Comparison of ENCODE assay signal across 8 mouse cellular contexts in genomic region chr8:105306146-105306691, GRCm38 (mm10). TPM values are rescaled to one million over a fixed set of nuclear protein-coding genes. Genes with fewer than 3 reads are reported as not detected.
DNase-seq lines count a peak whose midpoint lies in the region; ATAC-seq and TF ChIP-seq lines count a peak whose summit lies in the region.

No protein-coding gene starts in this region.

- no peak for TF ChIP-seq CTCF in liver, adult 2 months (IDR thresholded peaks at IDR 0.05; ENCODE audit: low read depth, low read length)

- peaks cover 16% of the 10 kb centered on the region for H3K36me3 ChIP-seq in liver, adult 2 months (ENCODE audit: control insufficient read depth, insufficient read depth, low read length)
- peaks cover 70% of the 10 kb centered on the region for H3K36me3 ChIP-seq in embryonic facial prominence, embryonic 14.5 days (ENCODE audit: control insufficient read depth, insufficient read depth, low read length)
- peaks cover 49% of the 10 kb centered on the region for H3K36me3 ChIP-seq in intestine, embryonic 14.5 days (ENCODE audit: control insufficient read depth, insufficient read depth, low read length)
- H3K36me3 ChIP-seq in neural tube, embryonic 13.5 days = peaks cover 83% of the 10 kb centered on the region

- peak overlapping the region; percentile 85; the same call in 1 of the 2 replicates for H3K4me3 ChIP-seq in liver, adult 2 months (ENCODE audit: insufficient read depth, low read depth, low read length)
- peak overlapping the region; percentile 41 for H3K4me3 ChIP-seq in embryonic facial prominence, embryonic 14.5 days (ENCODE audit: low read depth, low read length)
- peak overlapping the region; percentile 40 for H3K4me3 ChIP-seq in intestine, embryonic 14.5 days (ENCODE audit: low read depth, low read length)
- H3K4me3 ChIP-seq in neural tube, embryonic 13.5 days = peak overlapping the region; percentile 17; the same call in 1 of the 2 replicates

- H3K9ac ChIP-seq in liver, adult 2 months (ENCODE audit: low read depth, low read length) = peak overlapping the region; percentile 88
- H3K9ac ChIP-seq in embryonic facial prominence, embryonic 14.5 days (ENCODE audit: low read depth, low read length) = peak overlapping the region; percentile 61
- peak overlapping the region; percentile 53; the same call in 1 of the 2 replicates for H3K9ac ChIP-seq in intestine, embryonic 14.5 days (ENCODE audit: low read length)
- peak overlapping the region; percentile 54 for H3K9ac ChIP-seq in neural tube, embryonic 13.5 days

- H3K27me3 ChIP-seq in liver, adult 2 months (ENCODE audit: control insufficient read depth, insufficient read depth, low read length) = no peaks in the 10 kb centered on the region
- H3K27me3 ChIP-seq in embryonic facial prominence, embryonic 14.5 days (replicated peaks; ENCODE audit: control insufficient read depth, insufficient read depth, low read length) = no peaks in the 10 kb centered on the region
- H3K27me3 ChIP-seq in intestine, embryonic 14.5 days (replicated peaks; ENCODE audit: control insufficient read depth, insufficient read depth, low read length) = no peaks in the 10 kb centered on the region
- H3K27me3 ChIP-seq in neural tube, embryonic 13.5 days = no peaks in the 10 kb centered on the region

- H3K9me3 ChIP-seq in embryonic facial prominence, embryonic 14.5 days (ENCODE audit: control insufficient read depth, low read length) = no peaks in the 10 kb centered on the region
- H3K9me3 ChIP-seq in intestine, embryonic 14.5 days (ENCODE audit: control insufficient read depth, low read length) = no peaks in the 10 kb centered on the region
- no peaks in the 10 kb centered on the region for H3K9me3 ChIP-seq in neural tube, embryonic 13.5 days

- no peak for DNase-seq in liver, adult 2 months (ENCODE audit: extremely low read depth, low read depth, low spot score)
- no peak for DNase-seq in liver
- DNase-seq in embryonic facial prominence, embryonic 14.5 days (ENCODE audit: low spot score) = no peak
- DNase-seq in intestine, embryonic 14.5 days (ENCODE audit: low spot score) = no peak
- no peak for DNase-seq in right cerebral cortex, postnatal 36 days (ENCODE audit: low spot score in 2 of 2)
- DNase-seq in yolk sac, embryonic 10.5 days (ENCODE audit: low spot score) = no peak
- DNase-seq in embryo, embryonic 9.5 days (ENCODE audit: extremely low spot score) = no peak

- H3K4me2 ChIP-seq in embryonic facial prominence, embryonic 14.5 days (ENCODE audit: low read depth, low read length) = peak overlapping the region; percentile 80
- peak overlapping the region; percentile 63 for H3K4me2 ChIP-seq in intestine, embryonic 14.5 days (ENCODE audit: low read length)
- peak overlapping the region; percentile 47 for H3K4me2 ChIP-seq in neural tube, embryonic 13.5 days

- TF ChIP-seq POLR2A in liver, adult 2 months (IDR thresholded peaks at IDR 0.05; ENCODE audit: extremely low read depth, insufficient read depth, low read length) = no peak

- no peaks in the 10 kb centered on the region for H3K79me2 ChIP-seq in liver, adult 2 months (ENCODE audit: control insufficient read depth, insufficient read depth, low read length)

- H3K4me1 ChIP-seq in liver, adult 2 months (ENCODE audit: control insufficient read depth, insufficient read depth, low read length) = peaks cover 5% of the 10 kb centered on the region
- peaks cover 11% of the 10 kb centered on the region for H3K4me1 ChIP-seq in embryonic facial prominence, embryonic 14.5 days (ENCODE audit: control insufficient read depth, insufficient read depth, low read length)
- H3K4me1 ChIP-seq in intestine, embryonic 14.5 days (replicated peaks; ENCODE audit: control insufficient read depth, insufficient read depth, low read length) = peaks cover 15% of the 10 kb centered on the region
- H3K4me1 ChIP-seq in neural tube, embryonic 13.5 days (replicated peaks) = peaks cover 22% of the 10 kb centered on the region

- no peak overlapping the region for H3K27ac ChIP-seq in liver, adult 2 months (replicated peaks; ENCODE audit: insufficient read depth, low read depth, low read length)
- H3K27ac ChIP-seq in embryonic facial prominence, embryonic 14.5 days (replicated peaks; ENCODE audit: low read depth, low read length) = peak overlapping the region; percentile 82
- 0 out of 2 replicates have a peak overlapping the region, but pooled peaks have one; percentile 18 for H3K27ac ChIP-seq in intestine, embryonic 14.5 days (ENCODE audit: low read depth)
- H3K27ac ChIP-seq in neural tube, embryonic 13.5 days (replicated peaks) = peak overlapping the region; percentile 61; the same call in 1 of the 2 replicates

- ATAC-seq in embryonic facial prominence, embryonic 14.5 days (ENCODE audit: low read depth) = peak; percentile 23
- ATAC-seq in intestine, embryonic 14.5 days (replicated peaks; ENCODE audit: low FRiP score, low TSS enrichment, low read depth) = peak; percentile 16; the same call in 1 of the 2 replicates
- peak; percentile 2; the same call in 1 of the 2 replicates for ATAC-seq in neural tube, embryonic 13.5 days (ENCODE audit: low read depth)

- 37% methylated on average over 5 of the region's 5 CpGs for WGBS in liver, adult 2 months
- 27% methylated on average over 5 of the region's 5 CpGs for WGBS in embryonic facial prominence, embryonic 14.5 days
- 26% methylated on average over 5 of the region's 5 CpGs for WGBS in intestine, embryonic 14.5 days
- 52% methylated on average over 5 of the region's 5 CpGs for WGBS in neural tube, embryonic 13.5 days

RNA-seq across cellular contexts. Expression of gene Elmo3, which starts 0.8 kb away (rescaled TPM):
- total RNA-seq in liver, adult 2 months (2014; rRNA removed) = 16.8 and 19.5 TPM in 2 replicates
- 32.4 and 33.4 TPM in 2 replicates for polyA plus RNA-seq in liver, adult 2 months (2012; rRNA removed)
- polyA plus RNA-seq in embryonic facial prominence, embryonic 14.5 days (2014; fragmentation: Nextera tagmentation; extraction: Ambion mirVana) = 5.1 and 7.4 TPM in 2 replicates
- 16.8 and 17.7 TPM in 2 replicates for polyA plus RNA-seq in intestine, embryonic 14.5 days (2014; fragmentation: Nextera tagmentation; extraction: Ambion mirVana)
- polyA plus RNA-seq in neural tube, embryonic 13.5 days (2015; fragmentation: Nextera tagmentation; extraction: Ambion mirVana) = 0.92 and 1.4 TPM in 2 replicates

RNA-seq across cellular contexts. Expression of gene E2f4, which starts 8.8 kb away (rescaled TPM):
- total RNA-seq in liver, adult 2 months (2014; rRNA removed) = 4.4 and 7.2 TPM in 2 replicates
- polyA plus RNA-seq in liver, adult 2 months (2012; rRNA removed) = 41.7 and 59.0 TPM in 2 replicates
- 72.2 and 73.8 TPM in 2 replicates for polyA plus RNA-seq in embryonic facial prominence, embryonic 14.5 days (2014; fragmentation: Nextera tagmentation; extraction: Ambion mirVana)
- 114 and 119 TPM in 2 replicates for polyA plus RNA-seq in intestine, embryonic 14.5 days (2014; fragmentation: Nextera tagmentation; extraction: Ambion mirVana)
- polyA plus RNA-seq in neural tube, embryonic 13.5 days (2015; fragmentation: Nextera tagmentation; extraction: Ambion mirVana) = 49.3 and 51.8 TPM in 2 replicates

RNA-seq across cellular contexts. Expression of gene Exoc3l, which starts 10.3 kb away (rescaled TPM):
- total RNA-seq in liver, adult 2 months (2014; rRNA removed) = 3.6 TPM in 2 replicates
- polyA plus RNA-seq in liver, adult 2 months (2012; rRNA removed) = 4.6 and 9.3 TPM in 2 replicates
- polyA plus RNA-seq in embryonic facial prominence, embryonic 14.5 days (2014; fragmentation: Nextera tagmentation; extraction: Ambion mirVana) = 7.7 and 8.9 TPM in 2 replicates
- 9.8 and 10.1 TPM in 2 replicates for polyA plus RNA-seq in intestine, embryonic 14.5 days (2014; fragmentation: Nextera tagmentation; extraction: Ambion mirVana)
- polyA plus RNA-seq in neural tube, embryonic 13.5 days (2015; fragmentation: Nextera tagmentation; extraction: Ambion mirVana) = 12.8 and 14.3 TPM in 2 replicates

RNA-seq across cellular contexts. Expression of gene 4931428F04Rik, which starts 16.6 kb away (rescaled TPM):
- 0.46 and 1.0 TPM in 2 replicates for total RNA-seq in liver, adult 2 months (2014; rRNA removed)
- 0.92 and 1.7 TPM in 2 replicates for polyA plus RNA-seq in liver, adult 2 months (2012; rRNA removed)
- 8.1 and 10.6 TPM in 2 replicates for polyA plus RNA-seq in embryonic facial prominence, embryonic 14.5 days (2014; fragmentation: Nextera tagmentation; extraction: Ambion mirVana)
- polyA plus RNA-seq in intestine, embryonic 14.5 days (2014; fragmentation: Nextera tagmentation; extraction: Ambion mirVana) = 9.1 and 11.7 TPM in 2 replicates
- 120 and 124 TPM in 2 replicates for polyA plus RNA-seq in neural tube, embryonic 13.5 days (2015; fragmentation: Nextera tagmentation; extraction: Ambion mirVana)

RNA-seq across cellular contexts. Expression of gene Lrrc29, which starts 19.9 kb away (rescaled TPM):
- total RNA-seq in liver, adult 2 months (2014; rRNA removed) = 3.0 and 3.2 TPM in 2 replicates
- 7.9 and 12.9 TPM in 2 replicates for polyA plus RNA-seq in liver, adult 2 months (2012; rRNA removed)
- polyA plus RNA-seq in embryonic facial prominence, embryonic 14.5 days (2014; fragmentation: Nextera tagmentation; extraction: Ambion mirVana) = 1.4 and 2.4 TPM in 2 replicates
- 1.9 and 2.3 TPM in 2 replicates for polyA plus RNA-seq in intestine, embryonic 14.5 days (2014; fragmentation: Nextera tagmentation; extraction: Ambion mirVana)
- 1.2 and 1.3 TPM in 2 replicates for polyA plus RNA-seq in neural tube, embryonic 13.5 days (2015; fragmentation: Nextera tagmentation; extraction: Ambion mirVana)

Comparison
In these comparisons a context has a peak if more than half of its experiments do, and no peak if none do; other contexts are left out.
1. H3K4me3 ChIP-seq: peak in every context shown above with its lines; median percentile 85 in liver, adult 2 months; 41 in embryonic facial prominence, embryonic 14.5 days; 40 in intestine, embryonic 14.5 days; 17 in neural tube, embryonic 13.5 days.